In the genomic region with DNA sequence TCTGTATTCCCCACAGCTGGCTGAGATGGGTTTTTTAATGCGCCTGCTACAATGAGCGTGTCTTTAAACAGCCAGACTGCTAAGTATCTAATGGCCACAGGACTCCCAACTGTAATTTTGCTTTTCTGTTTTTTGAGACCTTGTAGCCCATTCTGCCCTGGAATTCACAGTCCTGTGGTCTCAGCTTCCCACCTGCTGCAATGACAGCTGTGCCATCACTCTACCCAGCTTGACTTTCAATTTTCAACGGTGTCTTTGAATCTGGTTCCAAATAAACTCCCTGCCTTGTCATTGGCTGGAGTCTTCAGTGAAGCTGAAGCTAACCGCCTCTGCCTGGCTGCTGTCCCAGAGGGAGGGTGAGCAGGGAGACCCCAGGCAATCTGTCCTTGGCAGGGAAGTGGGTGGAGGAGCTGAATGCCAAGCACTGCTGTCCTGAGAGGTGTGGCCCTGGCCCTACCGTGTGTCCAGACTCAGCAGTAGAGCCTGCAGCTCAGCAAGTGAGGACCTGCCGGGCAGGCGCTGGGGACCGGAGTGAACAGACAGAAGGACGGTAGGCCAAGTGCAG, we compare ENCODE assay signal across 12 mouse cellular contexts. TPM values are rescaled to one million over a fixed set of nuclear protein-coding genes. Genes with fewer than 3 reads are reported as not detected.
A peak's percentile ranks its signal among the peaks of the same experiment; 100 is the strongest.
DNase-seq lines count a peak whose midpoint lies in the region; ATAC-seq lines count a peak whose summit lies in the region.
"Had no signal": no experiment of that assay in that cellular context is flagged by ENCODE, and none has a peak within 500 bp of the region (broad histone marks: within the 10 kb centered on the region; RNA-seq: fewer than 3 reads in every experiment).

No protein-coding gene starts in this region.

- no peaks in the 10 kb centered on the region for H3K27me3 ChIP-seq in hindbrain, embryonic 16.5 days (replicated peaks; ENCODE audit: control insufficient read depth, insufficient read depth, low read length)
- H3K27me3 ChIP-seq: stomach, embryonic 15.5 days had no signal

- H3K4me2 ChIP-seq in hindbrain, embryonic 16.5 days (ENCODE audit: low read length), result no peak overlapping the region
- H3K4me2 ChIP-seq: heart, embryonic 11.5 days; lung, embryonic 14.5 days; stomach, embryonic 15.5 days had no signal

- ATAC-seq in hindbrain, embryonic 16.5 days, result peak; percentile 77
- ATAC-seq in erythroblast, adult 5-6 weeks (replicated peaks; ENCODE audit: low FRiP score, poor library complexity, severe bottlenecking), result no peak

- no peaks in the 10 kb centered on the region for H3K36me3 ChIP-seq in hindbrain, embryonic 16.5 days (ENCODE audit: control insufficient read depth, insufficient read depth, low read length)

- H3K4me3 ChIP-seq in hindbrain, embryonic 16.5 days (ENCODE audit: low read length), result no peak overlapping the region
- H3K4me3 ChIP-seq: stomach, embryonic 15.5 days had no signal

- H3K27ac ChIP-seq in hindbrain, embryonic 16.5 days (ENCODE audit: low read depth, low read length), result no peak overlapping the region
- H3K27ac ChIP-seq: stomach, embryonic 15.5 days had no signal

- no peak overlapping the region for H3K9ac ChIP-seq in hindbrain, embryonic 16.5 days (ENCODE audit: low read depth, low read length)
- H3K9ac ChIP-seq: lung, embryonic 14.5 days; stomach, embryonic 15.5 days had no signal

- H3K9me3 ChIP-seq in hindbrain, embryonic 16.5 days (ENCODE audit: control insufficient read depth, low read length), result no peaks in the 10 kb centered on the region; the same call in 1 of the 2 replicates
- H3K9me3 ChIP-seq: stomach, embryonic 15.5 days had no signal

- peak; percentile 42 to 50 for DNase-seq in heart, postnatal 10 days
- DNase-seq in heart, postnatal 36 days, result no peak
- peak; percentile 34 for DNase-seq in right cerebral cortex, postnatal 4 days
- no peak for DNase-seq in right cerebral cortex, postnatal 25 days
- DNase-seq in ovary, postnatal 36 days (ENCODE audit: low spot score), result no peak
- DNase-seq: kidney, adult 11 months; lung, embryonic 14.5 days; thymus, postnatal 4 days had no signal

- WGBS in hindbrain, embryonic 16.5 days, result 52% methylated on average over 9 of the region's 9 CpGs

- peaks cover 6% of the 10 kb centered on the region for H3K4me1 ChIP-seq in hindbrain, embryonic 16.5 days (ENCODE audit: control insufficient read depth, insufficient read depth, low read depth, low read length)

- intact Hi-C loops in heart, postnatal 10 days (cut with DNase I), result no loop called here
- intact Hi-C loops in heart, postnatal 36 days (cut with DNase I), result no loop called here

RNA-seq across cellular contexts. Expression of gene Otoa, which starts 1.6 kb away (rescaled TPM):
- 1 to 10 TPM; 2.3 to 4.9 TPM for total RNA-seq in heart, postnatal 10 days (2021)
- not detected for total RNA-seq in heart, postnatal 36 days (2021)
- polyA plus RNA-seq in hindbrain, embryonic 16.5 days (2015; fragmentation: Nextera tagmentation; extraction: Ambion mirVana), result 0.20 and 0.29 TPM in 2 replicates
- total RNA-seq in erythroblast, adult 5-6 weeks (2015; ENCODE audit: low replicate concordance), result not detected in 2 replicates
- not detected in 2 replicates for total RNA-seq in erythroblast, adult 5-6 weeks (2017; ENCODE audit: low replicate concordance)
- polyA plus RNA-seq: heart, embryonic 11.5 days had no signal

RNA-seq across cellular contexts. Expression of gene Igsf6, which starts 8.7 kb away (rescaled TPM):
- total RNA-seq in heart, postnatal 10 days (2021), result 1 to 10 TPM in 1 of 2 experiments, under 1 TPM in 1; 0.72 to 1.2 TPM
- total RNA-seq in heart, postnatal 36 days (2021), result 1 to 10 TPM; 1.5 to 2.9 TPM
- 1.0 and 1.2 TPM in 2 replicates for polyA plus RNA-seq in hindbrain, embryonic 16.5 days (2015; fragmentation: Nextera tagmentation; extraction: Ambion mirVana)
- total RNA-seq in erythroblast, adult 5-6 weeks (2015; ENCODE audit: low replicate concordance), result 143 and 177 TPM in 2 replicates
- 89.2 and 93.5 TPM in 2 replicates for total RNA-seq in erythroblast, adult 5-6 weeks (2017; ENCODE audit: low replicate concordance)

RNA-seq across cellular contexts. Expression of gene Mettl9, which starts 48.8 kb away (rescaled TPM):
- 100 to 1,000 TPM; 108 to 126 TPM for total RNA-seq in heart, postnatal 10 days (2021)
- total RNA-seq in heart, postnatal 36 days (2021), result 10 to 100 TPM; 85.7 to 93.0 TPM
- polyA plus RNA-seq in hindbrain, embryonic 16.5 days (2015; fragmentation: Nextera tagmentation; extraction: Ambion mirVana), result 167 and 175 TPM in 2 replicates
- total RNA-seq in erythroblast, adult 5-6 weeks (2015; ENCODE audit: low replicate concordance), result 29.2 and 54.1 TPM in 2 replicates
- total RNA-seq in erythroblast, adult 5-6 weeks (2017; ENCODE audit: low replicate concordance), result 38.6 and 72.2 TPM in 2 replicates

Comparison
In these comparisons a context has a peak if more than half of its experiments do, and no peak if none do; other contexts are left out.
1. DNase-seq: peak in heart, postnatal 10 days (2 of 2) and right cerebral cortex, postnatal 4 days (single experiment); none in heart, postnatal 36 days (0 of 2), right cerebral cortex, postnatal 25 days (single experiment) and ovary, postnatal 36 days (single experiment).
2. RNA of gene Igsf6, which starts 8.7 kb away (total RNA-seq): 89.2 to 177 TPM in erythroblast, adult 5-6 weeks; 1.5 to 2.9 TPM in heart, postnatal 36 days and 0.72 to 1.2 TPM in heart, postnatal 10 days; every median in the first group is over 10 times any median in the second.